Mouse (Mus musculus): ENCODE results near the gene Sco1. TPM values are rescaled to one million over a fixed set of nuclear protein-coding genes. Genes with fewer than 3 reads are reported as not detected.

Sco1 gene
- total RNA-seq (2014; rRNA removed) (11.2 and 12.4 TPM in 2 replicates), polyA plus RNA-seq (2015; fragmentation: Nextera tagmentation; extraction: Ambion mirVana) (13.2 and 14.7 TPM in 2 replicates)

GRCm38 (mm10) chr11:67052321-67052952 is at the start of gene Sco1, which contains the start of gene Adprm:
Gene Sco1 (plus strand): TSS chr11:67052670.
Gene Adprm (minus strand): TSS chr11:67052594.
- Histone ChIP-seq H3K4me2 (ENCODE audit: low read depth, low read length, poor library complexity, severe bottlenecking) (peak within 1 kb of the TSS; percentile 69), H3K4me3 (ENCODE audit: low read depth, low read length) (peak within 1 kb of the TSS; percentile 98), H3K27ac (ENCODE audit: low read depth, low read length) (peak within 1 kb of the TSS; percentile 77), H3K9me3 (ENCODE audit: low read length) (no peaks in the 10 kb centered on the region), H3K9ac (replicated peaks; ENCODE audit: low read length, poor library complexity, severe bottlenecking) (peak within 1 kb of the TSS; percentile 82), H3K27me3 (ENCODE audit: insufficient read depth, low read length) (no peaks in the 10 kb centered on the region), H3K4me1 (ENCODE audit: insufficient read depth, low read length) (0 out of 2 replicates have a peak, but pooled peaks cover 6% of the 10 kb centered on the region), H3K36me3 (ENCODE audit: insufficient read depth, low read length) (peaks cover 15% of the 10 kb centered on the region)
- peak; percentile 77 for TF ChIP-seq CTCF (IDR thresholded peaks at IDR 0.05)
- ATAC-seq (ENCODE audit: low FRiP score), result peak; percentile 82
- WGBS, result under 1% methylated on average over 50 of the region's 50 CpGs
- DNase-seq (ENCODE audit: low spot score), result peak; percentile 92

GRCm38 (mm10) chr11:67002911-67003310 is 49.6 kb upstream of the Sco1 start:
- no peak overlapping the region for H3K4me3 ChIP-seq (ENCODE audit: low read depth, low read length)
- peak; percentile 43 for DNase-seq (ENCODE audit: low spot score)
- no peak for TF ChIP-seq CTCF (IDR thresholded peaks at IDR 0.05)
- H3K9me3 ChIP-seq (ENCODE audit: low read length), result no peaks in the 10 kb centered on the region
- no peak overlapping the region for H3K9ac ChIP-seq (replicated peaks; ENCODE audit: low read length, poor library complexity, severe bottlenecking)
- H3K27ac ChIP-seq (ENCODE audit: low read depth, low read length), result no peak overlapping the region
- H3K4me2 ChIP-seq (ENCODE audit: low read depth, low read length, poor library complexity, severe bottlenecking), result no peak overlapping the region
- no peaks in the 10 kb centered on the region for H3K36me3 ChIP-seq (ENCODE audit: insufficient read depth, low read length)
- H3K27me3 ChIP-seq (ENCODE audit: insufficient read depth, low read length), result no peaks in the 10 kb centered on the region
- no peak for ATAC-seq (ENCODE audit: low FRiP score)
- H3K4me1 ChIP-seq (ENCODE audit: insufficient read depth, low read length), result no peaks in the 10 kb centered on the region; the same call in 1 of the 2 replicates
- 77% methylated on average over 2 of the region's 2 CpGs for WGBS

- TF ChIP-seq CTCF (IDR thresholded peaks at IDR 0.05), result no peak
- H3K36me3 ChIP-seq (ENCODE audit: insufficient read depth, low read length), result no peaks in the 10 kb centered on the region
- ATAC-seq (ENCODE audit: low FRiP score) (no peak), DNase-seq (ENCODE audit: low spot score) (peak; percentile 80)
- H3K4me1 ChIP-seq (ENCODE audit: insufficient read depth, low read length), result peaks cover 3% of the 10 kb centered on the region; the same call in 1 of the 2 replicates
- no peak overlapping the region for H3K9ac ChIP-seq (replicated peaks; ENCODE audit: low read length, poor library complexity, severe bottlenecking)
- no peak overlapping the region for H3K27ac ChIP-seq (ENCODE audit: low read depth, low read length)
- no peak overlapping the region for H3K4me2 ChIP-seq (ENCODE audit: low read depth, low read length, poor library complexity, severe bottlenecking)
- no peaks in the 10 kb centered on the region for H3K9me3 ChIP-seq (ENCODE audit: low read length)
- no peaks in the 10 kb centered on the region for H3K27me3 ChIP-seq (ENCODE audit: insufficient read depth, low read length)
- no peak overlapping the region for H3K4me3 ChIP-seq (ENCODE audit: low read depth, low read length)
- WGBS, result 43% methylated on average over 8 of the region's 8 CpGs
Measured at GRCm38 (mm10) chr11:67007961-67008360, 44.5 kb upstream of the Sco1 start.

- ATAC-seq (ENCODE audit: low FRiP score) (no peak), DNase-seq (ENCODE audit: low spot score) (no peak)
- TF ChIP-seq CTCF (IDR thresholded peaks at IDR 0.05), result no peak
- WGBS, result 89% methylated on average over 4 of the region's 4 CpGs
- Histone ChIP-seq H3K4me3 (ENCODE audit: low read depth, low read length) (no peak overlapping the region), H3K27ac (ENCODE audit: low read depth, low read length) (no peak overlapping the region), H3K36me3 (ENCODE audit: insufficient read depth, low read length) (no peaks in the 10 kb centered on the region), H3K9me3 (ENCODE audit: low read length) (no peaks in the 10 kb centered on the region), H3K9ac (replicated peaks; ENCODE audit: low read length, poor library complexity, severe bottlenecking) (no peak overlapping the region), H3K4me2 (ENCODE audit: low read depth, low read length, poor library complexity, severe bottlenecking) (no peak overlapping the region), H3K4me1 (ENCODE audit: insufficient read depth, low read length) (peaks cover 3% of the 10 kb centered on the region; the same call in 1 of the 2 replicates), H3K27me3 (ENCODE audit: insufficient read depth, low read length) (no peaks in the 10 kb centered on the region)
Measured at GRCm38 (mm10) chr11:67008528-67008927, 43.9 kb upstream of the Sco1 start.

- Histone ChIP-seq H3K27me3 (ENCODE audit: insufficient read depth, low read length) (no peaks in the 10 kb centered on the region), H3K4me1 (ENCODE audit: insufficient read depth, low read length) (peaks cover 3% of the 10 kb centered on the region; the same call in 1 of the 2 replicates), H3K9ac (replicated peaks; ENCODE audit: low read length, poor library complexity, severe bottlenecking) (no peak overlapping the region), H3K4me3 (ENCODE audit: low read depth, low read length) (no peak overlapping the region), H3K4me2 (ENCODE audit: low read depth, low read length, poor library complexity, severe bottlenecking) (no peak overlapping the region), H3K9me3 (ENCODE audit: low read length) (no peaks in the 10 kb centered on the region), H3K27ac (ENCODE audit: low read depth, low read length) (no peak overlapping the region), H3K36me3 (ENCODE audit: insufficient read depth, low read length) (no peaks in the 10 kb centered on the region)
- peak; percentile 72 for TF ChIP-seq CTCF (IDR thresholded peaks at IDR 0.05)
- 2% methylated on average over 8 of the region's 8 CpGs for WGBS
- DNase-seq (ENCODE audit: low spot score) (peak; percentile 73), ATAC-seq (ENCODE audit: low FRiP score) (peak; percentile 72)
Measured at GRCm38 (mm10) chr11:67010430-67010829, 42.0 kb upstream of the Sco1 start.

- Histone ChIP-seq H3K36me3 (ENCODE audit: insufficient read depth, low read length) (no peaks in the 10 kb centered on the region), H3K9me3 (ENCODE audit: low read length) (no peaks in the 10 kb centered on the region), H3K4me2 (ENCODE audit: low read depth, low read length, poor library complexity, severe bottlenecking) (no peak overlapping the region), H3K27ac (ENCODE audit: low read depth, low read length) (no peak overlapping the region), H3K27me3 (ENCODE audit: insufficient read depth, low read length) (no peaks in the 10 kb centered on the region), H3K9ac (replicated peaks; ENCODE audit: low read length, poor library complexity, severe bottlenecking) (no peak overlapping the region), H3K4me1 (ENCODE audit: insufficient read depth, low read length) (peaks cover 3% of the 10 kb centered on the region; the same call in 1 of the 2 replicates), H3K4me3 (ENCODE audit: low read depth, low read length) (no peak overlapping the region)
- no peak for TF ChIP-seq CTCF (IDR thresholded peaks at IDR 0.05)
- DNase-seq (ENCODE audit: low spot score) (no peak), ATAC-seq (ENCODE audit: low FRiP score) (no peak)
- 36% methylated on average over 4 of the region's 4 CpGs for WGBS
Measured at GRCm38 (mm10) chr11:67011635-67012034, 40.8 kb upstream of the Sco1 start.
